Mouse (Mus musculus) kidney, embryonic 16.5 days (tissue): ENCODE measurements around the gene Blcap. TPM values are rescaled to one million over a fixed set of nuclear protein-coding genes. Genes with fewer than 3 reads are reported as not detected.

Source experiments
- ATAC-seq: fragments of 200-750 bp; cut with Nextera tagmentation; 2 replicates; pipeline ENCODE4 v1.8.0; 2017; ENCODE audit warnings: moderate TSS enrichment; ENCODE audit not compliant: low FRiP score, low TSS enrichment
- H3K27ac ChIP-seq: fragments of 300-500 bp; sonication (generic); 2 replicates; pipeline ENCODE4 v1.5.1; 2014; ENCODE audit warnings: low read length
- H3K27me3 ChIP-seq: fragments of 300-500 bp; sonication (generic); 2 replicates; pipeline ENCODE4 v1.6.1; 2014; ENCODE audit warnings: low read length, control low read depth, mixed read lengths; ENCODE audit not compliant: insufficient read depth
- H3K36me3 ChIP-seq: fragments of 300-500 bp; sonication (generic); 2 replicates; pipeline ENCODE4 v1.6.1; 2014; ENCODE audit warnings: low read length, control low read depth, mixed read lengths; ENCODE audit not compliant: insufficient read depth
- H3K4me1 ChIP-seq: fragments of 300-500 bp; sonication (generic); 2 replicates; pipeline ENCODE4 v1.6.1; 2014; ENCODE audit warnings: low read length, control low read depth, mixed read lengths; ENCODE audit not compliant: insufficient read depth
- H3K4me2 ChIP-seq: fragments of 300-500 bp; sonication (generic); replicated peaks from 2 replicates; pipeline ENCODE4 v1.6.1; 2014; ENCODE audit warnings: low read depth, low read length
- H3K4me3 ChIP-seq: fragments of 300-500 bp; sonication (generic); 2 replicates; pipeline ENCODE4 v1.5.1; 2014; ENCODE audit warnings: mild to moderate bottlenecking, low read length
- H3K9ac ChIP-seq: fragments of 300-500 bp; sonication (generic); replicated peaks from 2 replicates; pipeline ENCODE4 v1.6.1; 2014; ENCODE audit warnings: low read length
- H3K9me3 ChIP-seq: fragments of 300-500 bp; sonication (generic); 2 replicates; pipeline ENCODE4 v1.6.1; 2016; ENCODE audit warnings: low read length, control low read depth
- WGBS: fragments of 180-500 bp; shearing (Covaris S2); extraction: QIAGEN DNeasy Blood & Tissue Kit; methylation state at CpG from one replicate; pipeline ENCODE4 v1.1.7; 2014; 5-methylcytosine and 5-hydroxymethylcytosine counted together
- polyA plus RNA-seq: library from polyadenylated mRNA; unstranded; fragments of >200 nt; fragmentation: Nextera tagmentation; extraction: Ambion mirVana; gene quantifications from 2 replicates; pipeline ENCODE4 v1.2.1, GENCODE M21; 2015

Gene Blcap
- polyA plus RNA-seq, 1 experiment from 2014 or later, result 55.8 TPM

- Histone ChIP-seq H3K27me3 (no peaks in the 10 kb centered on the region), H3K4me1 (peaks cover 15% of the 10 kb centered on the region), H3K9me3 (peaks cover 35% of the 10 kb centered on the region), H3K4me3 (peak overlapping the region; percentile 34), H3K4me2 (peak overlapping the region; percentile 60), H3K36me3 (peaks cover 54% of the 10 kb centered on the region), H3K9ac (peak overlapping the region; percentile 53; the same call in 1 of the 2 replicates), H3K27ac (no peak overlapping the region)
- peak; percentile 86 for ATAC-seq
- WGBS, result 55% methylated on average over 27 of the region's 27 CpGs
Observed at GRCm38 (mm10) chr2:157561165-157561836, 9.8 kb downstream of the Blcap start.

- ATAC-seq, result 0 out of 2 replicates have a peak, but pooled peaks have one; percentile 1
Observed at GRCm38 (mm10) chr2:157560302-157560701, 10.8 kb downstream of the Blcap start.

GRCm38 (mm10) chr2:157559858-157560257 lies 11.2 kb downstream of the Blcap start, which contains the start of gene Nnat:
TSS of gene Nnat (plus strand) at chr2:157560078.
- Histone ChIP-seq H3K9ac (peak within 1 kb of the TSS; percentile 60), H3K36me3 (peaks cover 57% of the 10 kb centered on the region), H3K27ac (no peak within 1 kb of the TSS), H3K4me1 (peaks cover 14% of the 10 kb centered on the region), H3K27me3 (no peaks in the 10 kb centered on the region), H3K4me2 (peak within 1 kb of the TSS; percentile 60), H3K9me3 (peaks cover 35% of the 10 kb centered on the region), H3K4me3 (peak within 1 kb of the TSS; percentile 47)
- ATAC-seq, result peak; percentile 19; the same call in 1 of the 2 replicates
- 58% methylated on average over 27 of the region's 27 CpGs for WGBS

More at GRCm38 (mm10) chr2:157560302-157560701, 10.8 kb downstream of the Blcap start:
- Histone ChIP-seq H3K9me3 (peaks cover 35% of the 10 kb centered on the region), H3K27ac (no peak overlapping the region), H3K4me1 (peaks cover 19% of the 10 kb centered on the region), H3K36me3 (peaks cover 57% of the 10 kb centered on the region), H3K27me3 (no peaks in the 10 kb centered on the region), H3K9ac (peak overlapping the region; percentile 60), H3K4me3 (peak overlapping the region; percentile 47), H3K4me2 (peak overlapping the region; percentile 60)
- WGBS, result 53% methylated on average over 33 of the region's 33 CpGs

GRCm38 (mm10) chr2:157559440-157559839 lies 11.6 kb downstream of the Blcap start:
- Histone ChIP-seq H3K36me3 (peaks cover 57% of the 10 kb centered on the region), H3K4me2 (peak overlapping the region; percentile 60), H3K4me3 (peak overlapping the region; percentile 47), H3K27me3 (no peaks in the 10 kb centered on the region), H3K9ac (peak overlapping the region; percentile 60), H3K9me3 (peaks cover 35% of the 10 kb centered on the region), H3K27ac (no peak overlapping the region), H3K4me1 (peaks cover 14% of the 10 kb centered on the region)
- ATAC-seq, result no peak
- WGBS, result 55% methylated on average over 19 of the region's 19 CpGs

GRCm38 (mm10) chr2:157558520-157558919 lies 12.6 kb downstream of the Blcap start:
- H3K27ac ChIP-seq, result no peak overlapping the region
- WGBS, result 67% methylated on average over 6 of the region's 6 CpGs
- H3K4me3 ChIP-seq, result no peak overlapping the region
- peaks cover 55% of the 10 kb centered on the region for H3K36me3 ChIP-seq
- H3K9me3 ChIP-seq, result peaks cover 35% of the 10 kb centered on the region
- ATAC-seq, result no peak
- no peaks in the 10 kb centered on the region for H3K27me3 ChIP-seq
- no peak overlapping the region for H3K9ac ChIP-seq
- no peak overlapping the region for H3K4me2 ChIP-seq
- peaks cover 22% of the 10 kb centered on the region for H3K4me1 ChIP-seq

- Histone ChIP-seq H3K4me2 (no peak overlapping the region), H3K27me3 (no peaks in the 10 kb centered on the region), H3K9me3 (peaks cover 35% of the 10 kb centered on the region), H3K36me3 (peaks cover 52% of the 10 kb centered on the region), H3K27ac (no peak overlapping the region), H3K4me1 (peaks cover 22% of the 10 kb centered on the region), H3K4me3 (no peak overlapping the region), H3K9ac (no peak overlapping the region)
- ATAC-seq, result no peak
- WGBS, result 79% methylated on average over 9 of the region's 9 CpGs
Observed at GRCm38 (mm10) chr2:157558051-157558450, 13.0 kb downstream of the Blcap start.

- ATAC-seq, result no peak
- Histone ChIP-seq H3K9me3 (peaks cover 29% of the 10 kb centered on the region), H3K4me1 (peaks cover 18% of the 10 kb centered on the region), H3K27me3 (no peaks in the 10 kb centered on the region), H3K9ac (no peak overlapping the region), H3K4me2 (no peak overlapping the region), H3K4me3 (no peak overlapping the region), H3K36me3 (peaks cover 37% of the 10 kb centered on the region), H3K27ac (no peak overlapping the region)
- 53% methylated on average over 5 of the region's 5 CpGs for WGBS
Observed at GRCm38 (mm10) chr2:157556074-157556698, 14.9 kb downstream of the Blcap start.

- no peak for ATAC-seq
- 72% methylated on average over 10 of the region's 10 CpGs for WGBS
Observed at GRCm38 (mm10) chr2:157552158-157552886, 18.8 kb downstream of the Blcap start.

GRCm38 (mm10) chr2:157550292-157550691 lies 20.8 kb downstream of the Blcap start:
- no peaks in the 10 kb centered on the region for H3K27me3 ChIP-seq
- WGBS, result 74% methylated on average over 4 of the region's 4 CpGs
- peaks cover 12% of the 10 kb centered on the region for H3K36me3 ChIP-seq
- no peak for ATAC-seq
- H3K4me2 ChIP-seq, result no peak overlapping the region
- no peaks in the 10 kb centered on the region for H3K9me3 ChIP-seq
- no peak overlapping the region for H3K9ac ChIP-seq
- peaks cover 13% of the 10 kb centered on the region; the same call in 1 of the 2 replicates for H3K4me1 ChIP-seq
- no peak overlapping the region for H3K4me3 ChIP-seq
- no peak overlapping the region for H3K27ac ChIP-seq

More at GRCm38 (mm10) chr2:157552158-157552886, 18.8 kb downstream of the Blcap start:
- H3K9ac ChIP-seq, result no peak overlapping the region
- no peak overlapping the region for H3K27ac ChIP-seq
- no peaks in the 10 kb centered on the region for H3K9me3 ChIP-seq
- peaks cover 11% of the 10 kb centered on the region for H3K36me3 ChIP-seq
- H3K4me2 ChIP-seq, result no peak overlapping the region
- H3K4me1 ChIP-seq, result peaks cover 18% of the 10 kb centered on the region
- no peaks in the 10 kb centered on the region for H3K27me3 ChIP-seq
- no peak overlapping the region for H3K4me3 ChIP-seq
